Mouse (Mus musculus): ENCODE results near the gene Mrpl19. TPM values are rescaled to one million over a fixed set of nuclear protein-coding genes. Genes with fewer than 3 reads are reported as not detected.

The Mrpl19 gene
- 48.8 TPM for polyA plus RNA-seq (2017; shearing (Covaris generic))

DNA sequence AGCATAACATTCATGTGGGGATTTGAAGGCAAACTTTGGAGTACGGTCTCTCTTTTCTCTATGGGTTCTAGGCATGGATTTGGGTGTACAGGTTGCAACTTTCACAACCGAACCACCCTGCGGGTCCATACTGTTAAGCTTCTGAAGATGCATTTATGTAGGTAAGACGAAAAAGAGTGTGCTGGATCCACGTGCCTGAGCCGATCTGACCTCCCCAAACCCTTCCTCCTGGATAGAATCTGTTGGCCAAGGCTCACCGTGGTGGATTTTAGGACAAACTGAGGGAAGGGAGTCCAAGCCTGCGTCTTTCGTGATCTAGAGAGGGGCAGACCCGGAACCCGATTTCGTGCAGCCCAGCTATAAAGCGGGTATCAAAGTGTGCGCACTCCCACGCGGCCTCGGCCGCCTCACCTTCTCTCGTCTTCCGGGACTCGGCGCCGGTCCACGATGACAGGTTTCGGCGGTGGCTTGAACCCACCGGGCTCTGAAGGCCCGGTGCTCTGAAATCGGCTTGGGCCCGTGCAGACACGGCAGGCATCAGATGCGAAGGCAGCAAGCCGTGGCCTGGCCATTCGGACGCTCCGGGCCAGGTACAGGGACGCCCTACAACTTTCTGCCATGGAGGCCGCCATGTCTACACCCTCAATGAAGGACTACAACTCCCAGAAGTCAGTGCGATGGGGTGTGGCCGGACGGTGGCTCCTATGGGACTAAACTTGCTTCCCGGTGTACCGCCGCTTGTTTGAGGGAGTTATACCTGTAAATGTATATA, at the start of gene Mrpl19:
Gene Mrpl19, minus strand, starts transcription at position 663 of the 772 bp plus-strand sequence.

DNA sequence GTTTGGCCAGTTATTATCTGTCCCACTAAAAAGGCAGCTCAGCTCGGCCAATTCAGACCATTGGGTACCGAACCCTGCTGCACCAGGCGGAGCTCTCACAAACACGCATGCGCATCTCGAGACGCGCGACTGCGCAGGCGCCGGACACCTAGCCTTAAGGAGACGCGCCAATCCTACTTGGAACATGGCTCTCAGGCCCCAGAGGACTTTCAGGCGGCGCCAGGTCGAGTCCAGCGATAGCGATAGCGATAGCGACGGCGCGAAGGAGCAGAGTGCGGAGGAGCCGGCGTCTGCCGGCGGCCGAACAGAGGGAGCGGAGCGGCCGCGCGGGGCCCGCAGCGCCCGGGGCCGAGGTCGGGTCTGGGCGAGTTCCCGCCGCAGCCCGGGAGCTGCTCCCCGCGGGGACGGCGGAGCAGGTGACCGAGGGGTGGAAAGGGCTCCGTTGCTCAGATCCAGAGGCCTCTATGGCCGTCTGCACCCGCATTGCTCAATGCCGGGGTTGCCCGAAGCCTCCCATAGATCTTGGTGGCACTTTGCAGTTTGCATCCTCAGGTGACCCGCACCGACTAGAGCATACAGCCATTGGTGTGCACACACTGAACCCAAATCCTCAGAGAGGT, 42.1 kb downstream of the Mrpl19 start, which contains the start of gene Gcfc2:
Gene Gcfc2, plus strand, starts transcription at position 147 of the 620 bp plus-strand sequence.

Other genes starting within 250 kb of the Mrpl19 start
- gene Gcfc2, start 42.3 kb downstream of the Mrpl19 start, polyA plus RNA-seq (2017; shearing (Covaris generic)) = 24.6 TPM
- gene Eva1a, start 75.1 kb upstream of the Mrpl19 start, polyA plus RNA-seq (2017; shearing (Covaris generic)) = not detected

Data from effector memory CD4-positive, alpha-beta T cell, adult 7 months (primary cell).